Comparison of ENCODE assay signal across 9 mouse cellular contexts in the genomic region with DNA sequence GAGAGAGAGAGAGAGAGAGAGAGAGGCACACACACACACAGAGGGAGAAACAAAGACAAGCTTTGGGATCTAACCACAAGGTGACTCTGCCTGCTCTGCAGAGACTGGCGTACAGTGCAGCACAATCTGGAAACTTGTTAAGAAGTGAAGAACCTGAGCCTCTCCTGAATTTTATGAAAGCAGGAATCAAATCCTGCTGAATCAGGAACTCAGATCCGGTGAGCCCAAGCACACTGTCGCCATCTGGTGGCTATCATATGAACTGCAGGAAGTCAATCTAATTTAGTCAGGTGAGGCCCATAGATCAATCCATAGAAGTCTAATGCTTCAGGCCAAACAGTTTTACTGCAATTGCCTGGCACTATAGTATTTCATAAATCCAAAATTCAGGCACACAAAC. TPM values are rescaled to one million over a fixed set of nuclear protein-coding genes. Genes with fewer than 3 reads are reported as not detected.
A peak's percentile ranks its signal among the peaks of the same experiment; 100 is the strongest.
DNase-seq lines count a peak whose midpoint lies in the region; ATAC-seq lines count a peak whose summit lies in the region.
"Had no signal": no experiment of that assay in that cellular context is flagged by ENCODE, and none has a peak within 500 bp of the region (broad histone marks: within the 10 kb centered on the region; RNA-seq: fewer than 3 reads in every experiment).

No protein-coding gene starts in this region.

- ATAC-seq in kidney, embryonic 16.5 days (ENCODE audit: low FRiP score, low TSS enrichment), result no peak
- peak; percentile 87 for ATAC-seq in granulocyte monocyte progenitor cell, adult 5-6 weeks (replicated peaks; ENCODE audit: poor library complexity, severe bottlenecking)

- H3K9me3 ChIP-seq in kidney, embryonic 16.5 days (ENCODE audit: low read length), result no peaks in the 10 kb centered on the region
- H3K9me3 ChIP-seq: hindbrain, embryonic 15.5 days had no signal

- DNase-seq in kidney, adult 18-20 months, result peak; percentile 54
- DNase-seq in MEL-GATA-1-ER (ENCODE audit: extremely low read depth, low read depth), result peak; percentile 43
- peak; percentile 34 for DNase-seq in c-Kit-positive CD71-positive TER-119-positive erythroid progenitor cells, embryonic 14.5 days (ENCODE audit: low spot score)
- peak; percentile 28 to 31 for DNase-seq in left cerebral cortex, postnatal 10 days (ENCODE audit: extremely low spot score in 1 of 2, low spot score in 2 of 2)
- peak; percentile 11 for DNase-seq in ovary, postnatal 36 days (ENCODE audit: low spot score)
- DNase-seq in gastrocnemius, postnatal 14 days, result no peak

- H3K4me1 ChIP-seq in kidney, embryonic 16.5 days (ENCODE audit: insufficient read depth, low read length), result no peaks in the 10 kb centered on the region
- H3K4me1 ChIP-seq: hindbrain, embryonic 15.5 days had no signal

- no peak overlapping the region for H3K9ac ChIP-seq in kidney, embryonic 16.5 days (replicated peaks; ENCODE audit: low read length)
- H3K9ac ChIP-seq: hindbrain, embryonic 15.5 days had no signal

- 30% methylated on average over 3 of the region's 3 CpGs for WGBS in kidney, embryonic 16.5 days

- H3K27ac ChIP-seq in kidney, embryonic 16.5 days (ENCODE audit: low read length), result no peak overlapping the region
- H3K27ac ChIP-seq: hindbrain, embryonic 15.5 days had no signal

- H3K4me2 ChIP-seq in kidney, embryonic 16.5 days (replicated peaks; ENCODE audit: low read depth, low read length), result no peak overlapping the region
- H3K4me2 ChIP-seq: hindbrain, embryonic 15.5 days had no signal

- no peaks in the 10 kb centered on the region for H3K27me3 ChIP-seq in kidney, embryonic 16.5 days (ENCODE audit: insufficient read depth, low read length)
- H3K27me3 ChIP-seq: hindbrain, embryonic 15.5 days had no signal

- H3K4me3 ChIP-seq in kidney, embryonic 16.5 days (ENCODE audit: low read length), result no peak overlapping the region
- H3K4me3 ChIP-seq: hindbrain, embryonic 15.5 days had no signal

- intact Hi-C loops in left cerebral cortex, postnatal 10 days (cut with DNase I), result loop anchor here (10.0 kb wide), 1 partner anchor 202 kb away; no protein-coding TSS in a partner anchor
- intact Hi-C loops in gastrocnemius, postnatal 14 days (cut with DNase I; ENCODE audit: low total_unique reads), result loop anchor here (10.0 kb wide), 1 partner anchor 202 kb away; no protein-coding TSS in a partner anchor

- H3K36me3 ChIP-seq in kidney, embryonic 16.5 days (ENCODE audit: insufficient read depth, low read length), result no peaks in the 10 kb centered on the region
- H3K36me3 ChIP-seq: hindbrain, embryonic 15.5 days had no signal

RNA-seq across cellular contexts. Expression of a gene that starts 5.8 kb away (rescaled TPM):
- 0.09 and 0.20 TPM in 2 replicates for polyA plus RNA-seq in kidney, embryonic 16.5 days (2015; fragmentation: Nextera tagmentation; extraction: Ambion mirVana)
- total RNA-seq in granulocyte monocyte progenitor cell, adult 5-6 weeks (2014; fragmentation: Nextera tagmentation), result not detected in 2 replicates
- total RNA-seq in granulocyte monocyte progenitor cell, adult 5-6 weeks (2017), result not detected in 2 replicates
- total RNA-seq in left cerebral cortex, postnatal 10 days (2021), result not detected
- not detected for total RNA-seq in gastrocnemius, postnatal 14 days (2021)
- polyA plus RNA-seq: hindbrain, embryonic 15.5 days had no signal

RNA-seq across cellular contexts. Expression of a gene that starts 51.9 kb away (rescaled TPM):
- not detected in 2 replicates for polyA plus RNA-seq in kidney, embryonic 16.5 days (2015; fragmentation: Nextera tagmentation; extraction: Ambion mirVana)
- not detected in 2 replicates for total RNA-seq in granulocyte monocyte progenitor cell, adult 5-6 weeks (2014; fragmentation: Nextera tagmentation)
- total RNA-seq in granulocyte monocyte progenitor cell, adult 5-6 weeks (2017), result not detected in 2 replicates
- under 1 TPM in 1 of 2 experiments, not detected in 1; 0.14 TPM for total RNA-seq in left cerebral cortex, postnatal 10 days (2021)
- total RNA-seq in gastrocnemius, postnatal 14 days (2021), result not detected
